Mouse (Mus musculus): ENCODE measurements at regions not wholly inside any gene's neighbourhood (a gene's known extent, or its start where the extent isn't known, plus 50 kb on each side); places are given as distances from the start of the nearest gene placed in this dataset.

GRCm38 (mm10) chr12:54385401-54385800 lies 181.7 kb upstream of the Egln3 start:
- no peak for TF ChIP-seq CTCF (IDR thresholded peaks at IDR 0.05; ENCODE audit: control insufficient read depth, insufficient read depth, low read length)
- TF ChIP-seq POLR2A (IDR thresholded peaks at IDR 0.05; ENCODE audit: borderline replicate concordance, control insufficient read depth, low read depth, low read length) = no peak
